Mouse (Mus musculus): ENCODE measurements at regions not wholly inside any gene's neighbourhood (a gene's known extent, or its start where the extent isn't known, plus 50 kb on each side); places are given as distances from the start of the nearest gene placed in this dataset.

DNA sequence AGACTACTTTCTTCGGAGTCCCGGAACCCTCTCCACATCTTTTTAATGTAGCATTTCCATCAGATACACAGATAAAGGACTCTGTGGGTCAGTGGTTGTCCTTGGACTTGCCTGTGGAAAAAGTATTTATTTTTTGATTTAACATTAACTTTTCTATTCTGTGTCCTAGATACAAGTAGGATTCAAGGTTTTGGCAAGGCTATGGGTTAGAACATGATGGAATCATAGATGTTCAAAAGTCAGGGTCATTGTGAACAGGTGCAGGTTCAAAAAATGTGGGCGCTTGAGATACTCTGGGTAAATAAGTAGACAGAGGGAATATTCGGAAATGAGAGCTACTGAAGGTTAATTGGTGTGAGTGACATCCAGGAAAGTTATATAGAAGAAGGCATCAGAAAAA is 347.7 kb downstream of the Cypt12 start:
- Histone ChIP-seq H3K4me3 (replicated peaks) (no peak overlapping the region), H3K36me3 (replicated peaks; ENCODE audit: low read length) (no peaks in the 10 kb centered on the region), H3K4me1 (no peaks in the 10 kb centered on the region), H3K27me3 (replicated peaks) (no peaks in the 10 kb centered on the region), H3K9me3 (no peaks in the 10 kb centered on the region)
- TF ChIP-seq FLI1 (IDR thresholded peaks at IDR 0.05; ENCODE audit: low read length) (no peak), GATA1 (IDR thresholded peaks at IDR 0.05; ENCODE audit: borderline replicate concordance, low read length) (no peak)

DNA sequence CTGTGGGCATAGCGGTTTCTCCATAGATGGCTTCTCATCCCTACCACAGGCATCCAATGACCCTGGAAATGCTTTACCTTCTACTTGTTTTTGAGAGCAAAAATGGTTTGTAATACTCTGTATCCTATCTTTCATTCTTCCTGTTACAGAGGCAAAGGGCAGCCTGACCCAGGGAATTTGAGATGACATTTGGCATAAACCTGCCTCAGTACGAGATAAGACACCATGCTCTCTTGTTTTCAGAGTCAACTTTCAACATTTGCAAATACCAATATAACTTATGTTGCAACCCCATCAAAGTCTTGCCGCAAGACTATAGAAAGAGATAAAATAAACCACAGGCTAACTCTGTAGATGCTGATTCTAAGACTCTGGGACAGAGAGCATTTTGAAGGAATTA is 350.5 kb downstream of the Cypt12 start:
- peaks cover 4% of the 10 kb centered on the region for H3K9me3 ChIP-seq
- H3K36me3 ChIP-seq (replicated peaks; ENCODE audit: low read length) = no peaks in the 10 kb centered on the region
- TF ChIP-seq GATA1 (IDR thresholded peaks at IDR 0.05; ENCODE audit: borderline replicate concordance, low read length) (no peak), FLI1 (IDR thresholded peaks at IDR 0.05; ENCODE audit: low read length) (no peak)
- H3K27me3 ChIP-seq (replicated peaks) = no peaks in the 10 kb centered on the region
- H3K4me1 ChIP-seq = no peaks in the 10 kb centered on the region
- no peak overlapping the region for H3K4me3 ChIP-seq (replicated peaks)

DNA sequence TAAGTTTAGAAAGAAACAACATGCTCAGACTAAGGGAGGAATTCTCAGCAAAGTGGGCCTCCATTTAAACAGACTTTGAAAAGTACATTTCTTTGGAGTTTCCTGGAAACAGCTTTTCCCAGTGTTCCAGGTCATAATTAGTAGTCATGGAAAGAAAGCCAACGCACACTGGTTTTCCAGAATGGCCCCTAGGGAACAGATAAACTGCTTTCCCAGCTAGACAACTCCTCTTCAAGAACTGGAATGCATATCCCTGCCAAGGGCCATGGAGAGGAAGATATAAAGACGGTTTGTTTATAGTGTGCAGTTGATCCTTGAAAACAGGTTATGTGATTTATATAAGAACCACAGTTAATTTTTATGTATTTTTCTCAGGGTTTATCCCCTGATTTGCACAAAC is 351.3 kb downstream of the Cypt12 start:
- Histone ChIP-seq H3K36me3 (replicated peaks; ENCODE audit: low read length) (no peaks in the 10 kb centered on the region), H3K9me3 (peaks cover 4% of the 10 kb centered on the region), H3K27me3 (replicated peaks) (no peaks in the 10 kb centered on the region), H3K4me1 (no peaks in the 10 kb centered on the region), H3K4me3 (replicated peaks) (no peak overlapping the region)
- TF ChIP-seq FLI1 (IDR thresholded peaks at IDR 0.05; ENCODE audit: low read length) (no peak), GATA1 (IDR thresholded peaks at IDR 0.05; ENCODE audit: borderline replicate concordance, low read length) (no peak)

GRCm38 (mm10) chr3:18319433-18319832 is 371.2 kb downstream of the Cypt12 start:
- Histone ChIP-seq H3K9me3 (no peaks in the 10 kb centered on the region), H3K36me3 (replicated peaks; ENCODE audit: low read length) (no peaks in the 10 kb centered on the region), H3K4me3 (replicated peaks) (no peak overlapping the region), H3K27me3 (replicated peaks) (no peaks in the 10 kb centered on the region), H3K4me1 (no peaks in the 10 kb centered on the region)
- no peak for TF ChIP-seq FLI1 (IDR thresholded peaks at IDR 0.05; ENCODE audit: low read length)
- TF ChIP-seq GATA1 (IDR thresholded peaks at IDR 0.05; ENCODE audit: borderline replicate concordance, low read length) = no peak

- no peak for TF ChIP-seq FLI1 (IDR thresholded peaks at IDR 0.05; ENCODE audit: low read length)
- TF ChIP-seq GATA1 (IDR thresholded peaks at IDR 0.05; ENCODE audit: borderline replicate concordance, low read length) = no peak
- Histone ChIP-seq H3K4me3 (replicated peaks) (no peak overlapping the region), H3K27me3 (replicated peaks) (no peaks in the 10 kb centered on the region), H3K36me3 (replicated peaks; ENCODE audit: low read length) (no peaks in the 10 kb centered on the region), H3K4me1 (no peaks in the 10 kb centered on the region), H3K9me3 (no peaks in the 10 kb centered on the region)
Observed at GRCm38 (mm10) chr3:18333182-18333581, 385.0 kb downstream of the Cypt12 start.

DNA sequence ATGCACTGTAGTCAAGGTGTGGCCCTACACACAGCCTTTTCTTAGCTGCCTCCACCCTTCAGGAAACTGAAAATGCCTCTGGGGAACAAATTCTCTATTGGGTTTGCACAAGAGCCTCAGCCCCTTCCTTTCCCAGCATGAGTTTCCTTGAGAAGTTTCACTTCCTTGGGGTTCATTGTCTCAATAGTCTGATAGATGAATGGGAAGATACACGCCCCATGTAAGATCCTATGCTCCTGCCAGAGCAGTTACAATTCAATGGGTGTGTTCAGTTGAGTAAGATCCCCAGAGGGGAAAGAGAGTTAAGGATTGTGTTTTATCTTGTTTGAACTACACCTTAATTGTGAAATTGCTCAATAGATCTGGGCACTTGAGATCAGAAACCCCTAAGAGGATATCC is 391.0 kb downstream of the Cypt12 start:
- Histone ChIP-seq H3K4me1 (no peaks in the 10 kb centered on the region), H3K4me3 (replicated peaks) (no peak overlapping the region)
- TF ChIP-seq FLI1 (IDR thresholded peaks at IDR 0.05; ENCODE audit: low read length) = no peak
- TF ChIP-seq GATA1 (IDR thresholded peaks at IDR 0.05; ENCODE audit: borderline replicate concordance, low read length) = no peak

GRCm38 (mm10) chr3:18341757-18342156 is 393.5 kb downstream of the Cypt12 start:
- no peak for TF ChIP-seq GATA1 (IDR thresholded peaks at IDR 0.05; ENCODE audit: borderline replicate concordance, low read length)
- no peak for TF ChIP-seq FLI1 (IDR thresholded peaks at IDR 0.05; ENCODE audit: low read length)
- Histone ChIP-seq H3K4me1 (no peaks in the 10 kb centered on the region), H3K4me3 (replicated peaks) (no peak overlapping the region), H3K36me3 (replicated peaks; ENCODE audit: low read length) (no peaks in the 10 kb centered on the region), H3K27me3 (replicated peaks) (no peaks in the 10 kb centered on the region), H3K9me3 (no peaks in the 10 kb centered on the region)

More for the DNA sequence above, 391.0 kb downstream of the Cypt12 start:
- Histone ChIP-seq H3K27me3 (replicated peaks) (no peaks in the 10 kb centered on the region), H3K36me3 (replicated peaks; ENCODE audit: low read length) (no peaks in the 10 kb centered on the region), H3K9me3 (no peaks in the 10 kb centered on the region)

DNA sequence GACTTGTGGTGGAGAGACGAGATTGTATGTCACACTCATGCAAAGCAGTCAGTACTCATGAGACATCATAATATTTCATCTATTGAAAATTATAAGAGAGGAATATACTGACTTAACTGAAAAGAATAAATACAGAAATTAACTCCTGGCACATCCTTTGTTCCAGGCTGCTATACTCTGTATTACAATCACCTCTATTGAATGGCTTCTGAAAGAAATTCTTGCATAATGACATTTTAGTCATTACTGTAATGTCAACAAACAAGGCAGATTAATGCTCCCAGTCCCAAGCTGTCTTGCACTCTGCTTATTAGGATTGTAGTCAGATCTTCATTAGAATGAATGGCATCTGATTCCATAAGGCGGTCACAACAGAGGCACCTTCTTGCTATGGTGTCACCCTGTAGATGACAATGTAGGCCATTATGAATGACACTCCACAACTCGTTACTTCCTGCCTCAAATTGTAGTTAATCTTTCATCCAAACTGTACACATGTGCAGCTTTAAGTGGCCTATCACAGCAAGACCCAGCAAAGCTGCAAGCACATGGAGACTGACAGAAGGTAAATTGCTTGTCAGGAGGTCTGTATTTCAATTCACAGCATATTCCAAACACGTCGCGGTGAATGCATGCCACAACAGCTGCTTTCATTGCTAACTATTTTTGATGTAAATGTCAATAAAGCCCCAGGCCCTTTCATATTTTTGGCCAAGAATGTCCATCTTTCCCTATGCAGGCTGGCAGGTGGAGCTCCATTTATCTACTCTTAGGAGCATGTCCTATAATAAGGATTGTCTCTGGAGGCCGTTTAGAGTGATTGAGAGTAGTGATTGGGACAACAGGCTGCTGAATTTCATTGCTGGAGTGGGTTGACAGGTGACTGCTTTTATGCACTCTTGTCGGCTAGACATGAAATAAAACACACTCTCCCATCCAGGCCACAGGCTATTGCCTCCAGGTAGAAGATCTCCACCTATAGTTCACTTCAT is 430.1 kb downstream of the Cypt12 start:
- no peaks in the 10 kb centered on the region for H3K4me1 ChIP-seq
- no peak for TF ChIP-seq FLI1 (IDR thresholded peaks at IDR 0.05; ENCODE audit: low read length)
- H3K4me3 ChIP-seq (replicated peaks) = no peak overlapping the region
- H3K36me3 ChIP-seq (replicated peaks; ENCODE audit: low read length) = no peaks in the 10 kb centered on the region
- 0 out of 2 replicates have a peak, but pooled peaks cover 3% of the 10 kb centered on the region for H3K9me3 ChIP-seq
- H3K27me3 ChIP-seq (replicated peaks) = no peaks in the 10 kb centered on the region

DNA sequence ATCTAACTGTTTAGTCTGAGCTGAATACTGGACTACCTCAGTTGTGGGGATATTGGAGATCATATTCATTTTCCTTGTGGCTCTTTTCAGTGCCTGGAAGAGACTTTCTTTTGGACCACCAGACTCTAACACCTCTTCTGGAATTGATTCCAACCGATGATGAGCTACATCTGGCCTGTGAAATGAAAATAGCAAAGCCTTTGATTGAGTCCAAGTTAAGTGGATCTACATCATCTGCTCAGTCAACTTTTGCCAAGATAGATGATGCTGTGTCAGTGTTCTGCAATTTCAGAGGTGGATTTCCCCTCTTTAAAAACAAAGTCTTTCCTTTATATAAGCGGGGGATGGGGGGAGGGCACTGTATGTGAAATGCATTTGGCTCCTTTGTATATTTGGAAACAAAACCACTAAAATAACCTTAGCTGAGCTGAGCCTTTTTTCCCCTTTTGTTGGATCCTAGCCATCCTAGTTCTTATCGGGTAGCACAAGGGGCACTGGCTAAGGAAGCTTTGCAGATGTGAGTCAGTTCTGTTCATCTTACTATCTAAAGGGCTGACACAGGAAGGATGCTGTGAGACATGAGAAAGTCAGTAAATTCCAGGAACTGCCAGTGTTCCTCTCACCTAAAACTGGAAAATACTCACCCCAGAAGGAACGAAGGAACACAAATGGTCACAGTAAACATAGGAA is 473.8 kb downstream of the Cypt12 start:
- H3K36me3 ChIP-seq (replicated peaks; ENCODE audit: low read length) = no peaks in the 10 kb centered on the region
- H3K27me3 ChIP-seq (replicated peaks) = no peaks in the 10 kb centered on the region
- H3K9me3 ChIP-seq = no peaks in the 10 kb centered on the region
- TF ChIP-seq FLI1 (IDR thresholded peaks at IDR 0.05; ENCODE audit: low read length) = no peak
- TF ChIP-seq GATA1 (IDR thresholded peaks at IDR 0.05; ENCODE audit: borderline replicate concordance, low read length) = no peak
- no peak overlapping the region for H3K4me3 ChIP-seq (replicated peaks)
- H3K4me1 ChIP-seq = no peaks in the 10 kb centered on the region

DNA sequence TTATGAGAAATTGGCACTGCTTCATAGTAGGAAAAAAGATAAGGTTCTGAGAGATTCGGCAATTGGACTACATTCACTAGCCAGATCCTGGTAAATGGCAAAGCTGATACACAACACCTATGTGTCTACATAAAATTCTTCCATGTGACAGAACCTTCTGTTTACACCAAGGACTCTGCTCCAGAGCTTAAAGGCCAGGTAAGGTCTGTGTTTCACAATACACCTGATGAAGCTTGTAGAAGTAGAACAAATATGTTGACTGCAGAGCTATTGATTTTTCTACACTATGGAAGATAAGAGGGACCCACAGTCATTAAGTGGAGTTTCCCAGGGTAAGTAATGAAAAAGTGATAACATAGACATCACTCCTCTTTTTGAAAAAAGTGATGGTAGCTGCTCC is 480.7 kb downstream of the Cypt12 start:
- Histone ChIP-seq H3K4me1 (no peaks in the 10 kb centered on the region), H3K36me3 (replicated peaks; ENCODE audit: low read length) (no peaks in the 10 kb centered on the region), H3K4me3 (replicated peaks) (no peak overlapping the region), H3K9me3 (no peaks in the 10 kb centered on the region), H3K27me3 (replicated peaks) (no peaks in the 10 kb centered on the region)
- TF ChIP-seq GATA1 (IDR thresholded peaks at IDR 0.05; ENCODE audit: borderline replicate concordance, low read length) = no peak
- no peak for TF ChIP-seq FLI1 (IDR thresholded peaks at IDR 0.05; ENCODE audit: low read length)
